Mouse (Mus musculus): ENCODE results near the gene Aplnr. TPM values are rescaled to one million over a fixed set of nuclear protein-coding genes. Genes with fewer than 3 reads are reported as not detected.
A peak's percentile ranks its signal among the peaks of the same experiment; 100 is the strongest.

Aplnr gene
- polyA plus RNA-seq (2016; fragmentation: Nextera tagmentation; extraction: Ambion mirVana), result 32.9 and 33.8 TPM in 2 replicates

GRCm38 (mm10) chr2:85136089-85136488 lies at the start of gene Aplnr:
Gene Aplnr, plus strand, starts transcription at chr2:85136225.
- Histone ChIP-seq H3K27ac (replicated peaks) (no peak within 1 kb of the TSS), H3K27me3 (peaks cover 5% of the 10 kb centered on the region; the same call in 1 of the 2 replicates), H3K9me3 (no peaks in the 10 kb centered on the region), H3K36me3 (no peaks in the 10 kb centered on the region), H3K4me3 (no peak within 1 kb of the TSS), H3K4me2 (replicated peaks) (no peak within 1 kb of the TSS), H3K9ac (replicated peaks) (no peak within 1 kb of the TSS), H3K4me1 (no peaks in the 10 kb centered on the region)
- ATAC-seq (ENCODE audit: low FRiP score, low read depth), result no peak
- 4% methylated on average over 4 of the region's 4 CpGs for WGBS

- Histone ChIP-seq H3K9me3 (no peaks in the 10 kb centered on the region), H3K27ac (replicated peaks) (no peak overlapping the region), H3K4me2 (replicated peaks) (no peak overlapping the region), H3K4me1 (peaks cover 5% of the 10 kb centered on the region; the same call in 1 of the 2 replicates), H3K4me3 (no peak overlapping the region), H3K9ac (replicated peaks) (no peak overlapping the region), H3K36me3 (no peaks in the 10 kb centered on the region; the same call in 1 of the 2 replicates), H3K27me3 (no peaks in the 10 kb centered on the region)
- 52% methylated on average over 11 of the region's 11 CpGs for WGBS
- peak; percentile 62 for ATAC-seq (ENCODE audit: low FRiP score, low read depth)
Observed at GRCm38 (mm10) chr2:85088716-85089646, 47.0 kb upstream of the Aplnr start.

- H3K4me3 ChIP-seq, result no peak overlapping the region
- no peaks in the 10 kb centered on the region for H3K9me3 ChIP-seq
- H3K27ac ChIP-seq (replicated peaks), result no peak overlapping the region
- no peak for ATAC-seq (ENCODE audit: low FRiP score, low read depth)
- no peaks in the 10 kb centered on the region for H3K36me3 ChIP-seq
- H3K9ac ChIP-seq (replicated peaks), result no peak overlapping the region
- 92% methylated on average over 4 of the region's 4 CpGs for WGBS
- no peak overlapping the region for H3K4me2 ChIP-seq (replicated peaks)
- no peaks in the 10 kb centered on the region for H3K27me3 ChIP-seq
- peaks cover 5% of the 10 kb centered on the region; the same call in 1 of the 2 replicates for H3K4me1 ChIP-seq
Observed at GRCm38 (mm10) chr2:85091325-85091724, 44.7 kb upstream of the Aplnr start.

- no peak for ATAC-seq (ENCODE audit: low FRiP score, low read depth)
- Histone ChIP-seq H3K36me3 (no peaks in the 10 kb centered on the region), H3K9ac (replicated peaks) (no peak overlapping the region), H3K4me3 (no peak overlapping the region), H3K27me3 (no peaks in the 10 kb centered on the region), H3K4me1 (peaks cover 5% of the 10 kb centered on the region; the same call in 1 of the 2 replicates), H3K9me3 (no peaks in the 10 kb centered on the region), H3K4me2 (replicated peaks) (no peak overlapping the region), H3K27ac (replicated peaks) (no peak overlapping the region)
- WGBS, result 86% methylated on average over 1 of the region's 1 CpGs
Observed at GRCm38 (mm10) chr2:85093376-85093775, 42.6 kb upstream of the Aplnr start.

- 36% methylated on average over 5 of the region's 5 CpGs for WGBS
- H3K4me1 ChIP-seq, result no peaks in the 10 kb centered on the region
- 0 out of 2 replicates have a peak overlapping the region, but pooled peaks have one; percentile 32 for H3K27ac ChIP-seq (replicated peaks)
- H3K27me3 ChIP-seq, result no peaks in the 10 kb centered on the region
- no peak overlapping the region for H3K9ac ChIP-seq (replicated peaks)
- ATAC-seq (ENCODE audit: low FRiP score, low read depth), result 0 out of 2 replicates have a peak, but pooled peaks have one; percentile 36
- no peaks in the 10 kb centered on the region for H3K36me3 ChIP-seq
- H3K9me3 ChIP-seq, result no peaks in the 10 kb centered on the region
- no peak overlapping the region for H3K4me3 ChIP-seq
- no peak overlapping the region for H3K4me2 ChIP-seq (replicated peaks)
Observed at GRCm38 (mm10) chr2:85095906-85096305, 40.1 kb upstream of the Aplnr start.

DNA sequence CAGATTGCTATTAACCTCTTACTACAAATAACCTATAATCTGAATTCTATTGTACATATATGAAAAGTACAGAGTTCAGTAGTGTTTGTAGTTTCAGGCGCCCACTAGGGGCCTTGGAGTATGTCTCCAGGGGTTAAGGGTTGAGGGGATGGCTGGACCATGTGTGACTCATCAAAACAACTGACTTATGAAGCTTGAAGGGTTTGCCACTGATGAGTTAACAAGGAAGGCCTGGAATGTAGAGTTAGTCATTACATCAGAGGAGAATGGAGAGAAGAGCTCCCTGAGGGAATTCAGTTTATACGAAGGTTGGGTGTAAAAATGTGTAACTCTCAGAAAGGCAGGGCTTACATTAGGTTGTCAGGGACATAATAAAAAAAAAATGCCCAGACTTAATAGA lies 38.0 kb upstream of the Aplnr start:
- WGBS, result 90% methylated on average over 2 of the region's 2 CpGs
- Histone ChIP-seq H3K27me3 (no peaks in the 10 kb centered on the region), H3K4me3 (no peak overlapping the region), H3K36me3 (no peaks in the 10 kb centered on the region), H3K4me2 (replicated peaks) (no peak overlapping the region), H3K9me3 (0 out of 2 replicates have a peak, but pooled peaks cover 3% of the 10 kb centered on the region), H3K4me1 (no peaks in the 10 kb centered on the region), H3K9ac (replicated peaks) (no peak overlapping the region), H3K27ac (replicated peaks) (no peak overlapping the region)
- no peak for ATAC-seq (ENCODE audit: low FRiP score, low read depth)

GRCm38 (mm10) chr2:85098824-85099511 lies 37.1 kb upstream of the Aplnr start:
- ATAC-seq (ENCODE audit: low FRiP score, low read depth), result no peak
- no peaks in the 10 kb centered on the region for H3K36me3 ChIP-seq
- no peaks in the 10 kb centered on the region for H3K4me1 ChIP-seq
- no peaks in the 10 kb centered on the region for H3K27me3 ChIP-seq
- no peak overlapping the region for H3K4me3 ChIP-seq
- H3K9ac ChIP-seq (replicated peaks), result no peak overlapping the region
- H3K4me2 ChIP-seq (replicated peaks), result no peak overlapping the region
- WGBS, result 76% methylated on average over 7 of the region's 7 CpGs
- no peak overlapping the region for H3K27ac ChIP-seq (replicated peaks)
- H3K9me3 ChIP-seq, result 0 out of 2 replicates have a peak, but pooled peaks cover 3% of the 10 kb centered on the region

GRCm38 (mm10) chr2:85103201-85103600 lies 32.8 kb upstream of the Aplnr start:
- no peaks in the 10 kb centered on the region for H3K4me1 ChIP-seq
- H3K27me3 ChIP-seq, result no peaks in the 10 kb centered on the region
- H3K27ac ChIP-seq (replicated peaks), result no peak overlapping the region
- no peaks in the 10 kb centered on the region for H3K36me3 ChIP-seq
- H3K4me2 ChIP-seq (replicated peaks), result no peak overlapping the region
- H3K9ac ChIP-seq (replicated peaks), result no peak overlapping the region
- 80% methylated on average over 8 of the region's 8 CpGs for whole genome bisulfite sequencing
- no peak for ATAC-seq (ENCODE audit: low FRiP score, low read depth)
- H3K9me3 ChIP-seq, result 0 out of 2 replicates have a peak, but pooled peaks cover 3% of the 10 kb centered on the region
- H3K4me3 ChIP-seq, result no peak overlapping the region

- Histone ChIP-seq H3K9ac (replicated peaks) (no peak overlapping the region), H3K27ac (replicated peaks) (no peak overlapping the region), H3K4me3 (no peak overlapping the region), H3K9me3 (0 out of 2 replicates have a peak, but pooled peaks cover 3% of the 10 kb centered on the region), H3K4me1 (no peaks in the 10 kb centered on the region), H3K4me2 (replicated peaks) (no peak overlapping the region), H3K27me3 (no peaks in the 10 kb centered on the region), H3K36me3 (no peaks in the 10 kb centered on the region)
- WGBS, result 83% methylated on average over 11 of the region's 11 CpGs
- ATAC-seq (ENCODE audit: low FRiP score, low read depth), result no peak
Observed at GRCm38 (mm10) chr2:85105426-85106013, 30.5 kb upstream of the Aplnr start.

GRCm38 (mm10) chr2:85106068-85106790 lies 29.8 kb upstream of the Aplnr start:
- Histone ChIP-seq H3K27me3 (no peaks in the 10 kb centered on the region), H3K27ac (replicated peaks) (no peak overlapping the region), H3K36me3 (no peaks in the 10 kb centered on the region), H3K4me1 (no peaks in the 10 kb centered on the region), H3K9ac (replicated peaks) (no peak overlapping the region), H3K9me3 (0 out of 2 replicates have a peak, but pooled peaks cover 1% of the 10 kb centered on the region), H3K4me3 (no peak overlapping the region), H3K4me2 (replicated peaks) (no peak overlapping the region)
- 82% methylated on average over 7 of the region's 7 CpGs for WGBS
- ATAC-seq (ENCODE audit: low FRiP score, low read depth), result no peak

DNA sequence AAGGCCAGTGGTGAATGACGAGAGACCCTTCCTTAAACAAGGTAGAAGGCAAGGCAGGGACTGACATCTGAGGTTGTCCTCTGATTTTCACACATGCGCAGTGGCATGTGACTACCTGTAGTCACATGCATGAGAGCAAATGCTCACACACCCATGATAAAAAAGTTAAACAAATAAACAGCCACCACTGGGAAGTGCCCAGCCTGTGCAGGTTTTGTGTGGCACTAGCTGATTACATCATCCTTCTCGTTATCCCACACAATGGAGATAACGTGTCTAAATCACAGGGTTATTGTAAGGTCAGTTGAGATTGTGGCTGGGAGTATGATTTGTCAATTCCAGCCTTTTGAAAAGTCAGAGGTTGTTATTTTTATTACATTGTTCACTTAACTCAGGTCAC lies 29.1 kb upstream of the Aplnr start:
- Histone ChIP-seq H3K4me3 (no peak overlapping the region), H3K9ac (replicated peaks) (no peak overlapping the region), H3K36me3 (no peaks in the 10 kb centered on the region), H3K4me1 (no peaks in the 10 kb centered on the region), H3K4me2 (replicated peaks) (no peak overlapping the region), H3K27ac (replicated peaks) (no peak overlapping the region), H3K27me3 (no peaks in the 10 kb centered on the region), H3K9me3 (no peaks in the 10 kb centered on the region)
- ATAC-seq (ENCODE audit: low FRiP score, low read depth), result no peak
- 79% methylated on average over 4 of the region's 4 CpGs for WGBS

All from midbrain, embryonic 12.5 days (tissue).